Mouse (Mus musculus): ENCODE data around the gene Ugcg.

Gene Ugcg

GRCm38 (mm10) chr4:59188802-59189545 lies at the start of gene Ugcg:
Ugcg (plus strand) TSS chr4:59189257.
- in situ Hi-C loops (cut with MboI, MseI): no loop called here

GRCm38 (mm10) chr4:59149043-59149442 lies 40.0 kb upstream of the Ugcg start:
- in situ Hi-C loops (cut with MboI, MseI): no loop called here

DNA sequence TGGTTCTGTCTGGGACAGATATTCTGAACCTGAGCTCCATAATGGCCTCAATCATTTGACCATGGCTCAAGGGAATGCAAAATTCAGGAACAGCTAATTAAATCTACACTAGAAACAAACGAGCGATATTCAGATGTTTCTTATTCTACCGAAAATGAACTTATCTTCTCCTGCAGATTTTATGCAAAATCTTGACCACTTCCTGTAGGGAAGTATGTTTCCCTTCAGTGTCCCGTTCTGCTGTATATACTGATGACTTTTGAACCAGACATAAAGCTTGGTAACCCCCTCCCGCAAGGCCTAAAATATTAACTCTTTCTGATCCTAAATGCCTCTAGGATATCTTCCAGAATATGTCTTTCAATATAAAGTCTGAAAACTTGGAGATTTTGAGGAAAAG lies 38.1 kb upstream of the Ugcg start:
- in situ Hi-C loops (cut with MboI, MseI): no loop called here

DNA sequence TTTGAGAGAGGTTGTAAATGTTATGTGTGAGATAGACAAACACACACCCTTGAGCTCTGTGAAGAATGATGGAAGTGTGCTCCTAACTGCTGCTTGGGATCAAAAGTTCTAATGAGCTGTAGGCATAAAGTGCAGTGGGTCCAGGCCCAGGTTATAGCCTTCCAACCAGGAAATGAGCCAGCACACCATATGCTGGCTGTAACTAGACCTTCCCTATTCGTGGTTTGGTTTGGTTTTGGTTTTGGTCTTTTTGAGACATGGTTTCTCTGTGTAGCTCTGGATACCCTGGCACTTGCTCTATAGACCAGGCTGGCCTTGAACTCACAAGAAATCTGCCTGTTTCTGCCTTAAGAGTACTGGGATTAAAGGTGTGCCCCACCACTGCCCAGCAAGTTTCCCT lies 37.1 kb upstream of the Ugcg start:
- in situ Hi-C loops (cut with MboI, MseI): no loop called here

DNA sequence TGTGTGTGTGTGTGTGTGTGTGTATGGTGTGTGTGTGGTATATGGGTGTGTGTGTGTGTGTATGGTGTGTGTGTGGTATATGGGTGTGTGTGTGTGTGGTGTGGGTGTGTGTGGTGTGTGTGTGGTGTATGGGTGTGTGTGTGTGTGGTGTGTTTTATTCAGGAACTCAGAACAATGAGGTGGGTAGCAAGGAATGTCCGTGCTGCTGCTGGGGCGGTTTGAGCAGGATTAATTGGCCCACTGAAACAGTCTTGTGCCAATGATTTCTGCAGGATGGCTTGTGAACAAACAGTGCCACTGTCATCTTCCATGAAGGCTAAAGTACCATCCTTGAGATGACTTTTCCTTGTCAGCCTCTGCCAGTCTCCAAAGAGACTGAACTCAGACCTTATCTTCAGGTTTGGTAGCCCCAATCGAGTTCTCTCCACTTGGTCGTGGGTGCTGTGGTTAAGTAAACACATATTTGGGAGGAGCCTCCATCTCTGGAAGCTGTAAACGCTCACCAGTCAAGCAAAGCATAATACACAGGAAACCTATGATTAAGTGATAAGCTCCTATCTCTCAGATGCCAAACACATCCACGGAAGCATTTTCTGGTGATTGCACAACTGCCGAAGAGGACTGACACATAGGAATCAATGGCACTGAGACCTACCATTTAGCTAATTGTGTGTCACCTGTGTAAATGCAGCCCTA lies 32.0 kb upstream of the Ugcg start:
- in situ Hi-C loops (cut with MboI, MseI): no loop called here

- in situ Hi-C loops (cut with MboI, MseI): no loop called here
Observed at GRCm38 (mm10) chr4:59157654-59158053, 31.4 kb upstream of the Ugcg start.

- in situ Hi-C loops (cut with MboI, MseI): no loop called here
Observed at GRCm38 (mm10) chr4:59160289-59160688, 28.8 kb upstream of the Ugcg start.

- in situ Hi-C loops (cut with MboI, MseI): no loop called here
Observed at GRCm38 (mm10) chr4:59160959-59161670, 27.9 kb upstream of the Ugcg start.

DNA sequence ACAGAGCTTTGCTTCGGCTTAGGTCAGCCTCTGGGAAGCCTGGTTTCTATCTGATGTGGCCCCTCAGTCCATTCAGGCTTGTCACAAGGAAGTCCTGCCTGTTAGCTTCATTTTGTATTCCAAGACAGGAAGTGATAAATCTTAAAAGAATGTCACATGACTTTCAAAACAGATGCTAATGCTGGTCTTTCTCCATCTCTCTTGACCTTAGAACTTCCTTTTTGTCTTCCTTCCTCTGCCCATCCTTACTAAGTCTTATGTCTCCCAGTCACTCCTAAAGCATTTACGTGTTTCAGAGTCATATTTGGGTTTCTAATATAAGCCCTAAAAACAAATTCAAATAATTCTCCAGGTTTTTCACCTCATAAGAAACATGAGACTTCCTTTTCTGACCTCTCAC lies 25.0 kb upstream of the Ugcg start:
- in situ Hi-C loops (cut with MboI, MseI): no loop called here

DNA sequence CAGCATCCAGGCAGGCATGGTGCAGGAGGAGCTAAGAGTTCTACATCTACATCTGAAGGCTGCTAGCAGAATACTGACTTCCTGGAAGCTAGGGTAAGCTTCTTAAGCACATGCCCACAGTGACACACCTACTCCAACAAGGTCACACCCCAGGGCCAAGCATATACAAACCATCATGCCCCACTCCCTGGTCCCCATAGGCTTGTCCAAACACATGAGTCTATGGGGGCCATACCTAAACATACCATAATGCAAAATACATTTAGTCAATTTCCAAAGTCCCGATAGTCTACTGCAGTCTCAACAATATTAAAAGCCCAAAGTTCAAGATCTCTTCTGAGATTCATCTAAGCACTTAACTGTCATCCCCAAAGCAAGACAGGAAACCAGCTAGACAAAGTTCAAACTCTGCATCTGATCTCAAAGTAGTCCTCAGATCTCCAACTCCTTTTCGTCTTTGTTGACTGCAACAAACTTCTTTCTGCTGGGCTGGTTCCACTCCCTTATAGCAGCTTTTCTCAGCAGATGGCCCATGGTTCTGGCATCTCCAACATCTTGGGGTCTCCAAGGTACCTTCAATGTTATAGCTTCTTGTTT lies 21.7 kb upstream of the Ugcg start:
- in situ Hi-C loops (cut with MboI, MseI): no loop called here

GRCm38 (mm10) chr4:59169981-59170380 lies 19.1 kb upstream of the Ugcg start:
- in situ Hi-C loops (cut with MboI, MseI): no loop called here

- in situ Hi-C loops (cut with MboI, MseI): no loop called here
Observed at GRCm38 (mm10) chr4:59172616-59173015, 16.4 kb upstream of the Ugcg start.

GRCm38 (mm10) chr4:59173181-59173922 lies 15.7 kb upstream of the Ugcg start:
- in situ Hi-C loops (cut with MboI, MseI): no loop called here

- in situ Hi-C loops (cut with MboI, MseI): no loop called here
Observed at GRCm38 (mm10) chr4:59175003-59175402, 14.1 kb upstream of the Ugcg start.

GRCm38 (mm10) chr4:59175929-59176328 lies 13.1 kb upstream of the Ugcg start:
- in situ Hi-C loops (cut with MboI, MseI): no loop called here

GRCm38 (mm10) chr4:59177566-59177965 lies 11.5 kb upstream of the Ugcg start:
- in situ Hi-C loops (cut with MboI, MseI): no loop called here

DNA sequence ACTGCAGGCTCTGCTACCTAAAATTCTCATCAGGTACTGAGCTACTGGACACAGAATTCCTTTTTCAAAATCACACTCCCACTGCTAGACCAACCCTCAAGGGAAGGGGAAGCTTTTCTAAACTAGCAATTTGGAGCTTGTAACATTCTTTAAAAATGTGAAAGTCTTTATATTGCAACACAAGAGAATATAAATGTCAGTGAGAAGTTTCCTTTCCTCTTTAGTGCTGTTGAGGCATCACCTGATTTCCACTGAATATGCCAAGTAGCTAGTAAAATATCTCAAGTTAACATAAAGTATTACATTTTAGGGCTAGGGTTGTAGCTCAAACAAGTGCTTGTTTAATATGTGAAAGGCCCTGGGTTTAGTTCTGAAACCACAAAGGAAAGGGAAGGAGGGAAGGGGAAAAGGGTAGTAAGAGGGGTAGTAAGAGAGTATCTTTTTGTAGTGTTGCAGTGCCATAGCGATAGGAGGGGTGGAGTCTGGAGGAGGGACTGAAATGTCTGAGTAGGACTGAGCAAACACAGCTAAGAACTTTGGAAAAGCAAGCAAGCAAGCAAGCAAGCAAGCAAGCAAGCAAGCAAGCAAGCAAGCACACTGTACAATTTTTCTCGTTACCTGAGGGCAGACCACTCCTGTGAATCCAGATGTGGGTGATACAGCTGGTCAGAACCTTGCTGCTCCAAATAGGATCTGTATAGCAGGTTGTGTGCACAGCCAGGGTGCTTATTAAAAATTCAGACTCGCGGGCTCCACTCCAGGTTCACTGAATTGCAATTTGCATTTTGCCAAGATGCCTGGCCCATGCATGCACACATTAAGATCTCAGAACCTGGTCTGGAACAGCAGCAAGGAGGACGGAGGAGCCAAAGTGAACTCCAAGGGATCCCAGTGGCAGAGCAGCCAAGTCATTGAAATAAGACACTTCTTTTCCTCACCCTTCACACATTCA lies 7.5 kb upstream of the Ugcg start:
- in situ Hi-C loops (cut with MboI, MseI): no loop called here

DNA sequence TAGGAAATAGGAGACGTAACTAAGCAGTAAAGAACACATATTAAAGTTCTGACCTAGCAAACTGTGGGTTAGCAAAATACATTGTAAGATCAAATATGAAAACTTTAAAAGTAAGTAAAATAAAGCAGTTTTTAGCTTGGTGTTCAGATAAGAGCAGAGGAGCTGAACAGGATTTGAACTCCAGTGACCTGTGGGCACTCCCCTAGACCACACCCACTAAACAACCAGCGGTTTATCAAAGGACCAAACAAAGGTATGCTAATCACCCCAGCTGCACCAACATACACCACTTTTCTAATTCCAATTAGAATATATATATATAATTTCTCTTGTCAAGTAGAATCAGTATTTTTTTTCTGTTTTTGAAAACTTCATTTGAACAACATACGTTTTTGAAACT lies 3.4 kb upstream of the Ugcg start:
- in situ Hi-C loops (cut with MboI, MseI): no loop called here

GRCm38 (mm10) chr4:59187289-59187688 lies 1.8 kb upstream of the Ugcg start:
- in situ Hi-C loops (cut with MboI, MseI): no loop called here

DNA sequence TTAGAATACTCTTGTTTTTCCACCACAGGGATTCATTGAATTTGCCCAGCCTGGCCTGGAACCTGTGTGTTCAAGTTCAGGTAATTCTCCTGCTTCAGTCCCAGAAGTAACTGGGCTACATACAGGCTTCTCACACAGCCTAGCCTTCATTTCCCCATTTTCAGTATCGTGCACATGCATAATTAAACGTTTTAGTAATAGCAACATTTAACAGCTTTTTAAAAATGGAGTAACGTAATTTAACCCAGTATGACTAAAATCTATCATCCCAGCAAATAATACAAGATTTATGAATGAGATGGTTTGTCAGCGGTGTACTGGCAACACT lies 619 bp upstream of the Ugcg start:
- in situ Hi-C loops (cut with MboI, MseI): no loop called here
